Mouse (Mus musculus) lung, embryonic 14.5 days (tissue): ENCODE data around the gene Gmip. TPM values are rescaled to one million over a fixed set of nuclear protein-coding genes. Genes with fewer than 3 reads are reported as not detected.

Source experiments
- ATAC-seq: fragments of 200-750 bp; cut with Nextera tagmentation; 2 replicates; pipeline ENCODE4 v1.8.0; 2017; ENCODE audit warnings: mild to moderate bottlenecking, moderate TSS enrichment, moderate library complexity; ENCODE audit not compliant: insufficient read depth
- DNase-seq: peaks from one replicate; pipeline ENCODE4 v3.0.0-alpha.2; 2015
- H3K27ac ChIP-seq: fragments of 300-500 bp; sonication (generic); 2 replicates; pipeline ENCODE4 v1.5.1; 2014; ENCODE audit warnings: low read depth, mild to moderate bottlenecking, moderate library complexity
- H3K27me3 ChIP-seq: fragments of 300-500 bp; sonication (generic); 2 replicates; pipeline ENCODE4 v1.6.1; 2014; ENCODE audit warnings: low read length, control low read depth; ENCODE audit not compliant: insufficient read depth
- H3K36me3 ChIP-seq: fragments of 300-500 bp; sonication (generic); 2 replicates; pipeline ENCODE4 v1.6.1; 2014; ENCODE audit warnings: control low read depth; ENCODE audit not compliant: insufficient read depth
- H3K4me1 ChIP-seq: fragments of 300-500 bp; sonication (generic); 2 replicates; pipeline ENCODE4 v1.6.1; 2014; ENCODE audit warnings: antibody characterized with exemption, control low read depth; ENCODE audit not compliant: insufficient read depth
- H3K4me2 ChIP-seq: fragments of 300-500 bp; sonication (generic); 2 replicates; pipeline ENCODE4 v1.6.1; 2014; ENCODE audit warnings: mild to moderate bottlenecking
- H3K4me3 ChIP-seq: fragments of 300-500 bp; sonication (generic); 2 replicates; pipeline ENCODE4 v1.5.1; 2014; ENCODE audit warnings: low read depth, low read length
- H3K9ac ChIP-seq: fragments of 300-500 bp; sonication (generic); 2 replicates; pipeline ENCODE4 v1.6.1; 2014
- H3K9me3 ChIP-seq: fragments of 300-500 bp; sonication (generic); 2 replicates; pipeline ENCODE4 v1.6.1; 2016; ENCODE audit warnings: low read depth, low read length, control low read depth
- CTCF ChIP-seq: IDR thresholded peaks from 2 replicates; pipeline ENCODE4 v1.5.1; 2016; ENCODE audit warnings: antibody characterized with exemption, low read depth
- WGBS: fragments of 180-500 bp; shearing (Covaris S2); extraction: QIAGEN DNeasy Blood & Tissue Kit; methylation state at CpG from one replicate; pipeline ENCODE4 v1.1.7; 2014; 5-methylcytosine and 5-hydroxymethylcytosine counted together
- polyA plus RNA-seq: library from polyadenylated mRNA; unstranded; fragments of >200 nt; fragmentation: Nextera tagmentation; extraction: Ambion mirVana; gene quantifications from 2 replicates; pipeline ENCODE4 v1.2.1, GENCODE M21; 2014

Gene Gmip
- polyA plus RNA-seq, 1 experiment from 2014 or later, result 8.8 TPM

DNA sequence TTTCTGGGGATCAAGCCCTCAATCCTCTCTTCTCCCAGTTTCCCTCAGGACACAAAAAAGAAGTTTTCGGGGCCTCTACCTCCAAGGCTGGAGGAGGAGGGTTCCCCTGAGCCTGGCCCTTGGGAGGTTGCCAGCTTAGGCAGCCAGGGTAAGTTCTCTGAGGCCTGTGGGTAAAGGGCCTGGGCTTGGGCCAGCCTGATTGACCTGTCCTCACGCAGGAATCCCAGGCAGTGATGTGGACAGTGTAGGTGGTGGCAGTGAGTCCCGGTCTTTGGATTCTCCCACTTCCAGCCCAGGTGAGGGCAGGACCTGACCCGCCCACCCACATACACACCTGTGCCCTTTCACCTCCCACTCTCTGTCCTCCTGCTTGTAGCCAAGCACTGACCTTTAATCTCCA is 6.9 kb downstream of the Gmip start:
- no peak for TF ChIP-seq CTCF
- WGBS, result 92% methylated on average over 4 of the region's 4 CpGs
- Histone ChIP-seq H3K27me3 (no peaks in the 10 kb centered on the region), H3K9me3 (no peaks in the 10 kb centered on the region), H3K4me2 (no peak overlapping the region), H3K4me1 (no peaks in the 10 kb centered on the region), H3K27ac (no peak overlapping the region), H3K36me3 (peaks cover 45% of the 10 kb centered on the region; the same call in 1 of the 2 replicates), H3K4me3 (no peak overlapping the region), H3K9ac (no peak overlapping the region)
- no peak for DNase-seq
- no peak for ATAC-seq

DNA sequence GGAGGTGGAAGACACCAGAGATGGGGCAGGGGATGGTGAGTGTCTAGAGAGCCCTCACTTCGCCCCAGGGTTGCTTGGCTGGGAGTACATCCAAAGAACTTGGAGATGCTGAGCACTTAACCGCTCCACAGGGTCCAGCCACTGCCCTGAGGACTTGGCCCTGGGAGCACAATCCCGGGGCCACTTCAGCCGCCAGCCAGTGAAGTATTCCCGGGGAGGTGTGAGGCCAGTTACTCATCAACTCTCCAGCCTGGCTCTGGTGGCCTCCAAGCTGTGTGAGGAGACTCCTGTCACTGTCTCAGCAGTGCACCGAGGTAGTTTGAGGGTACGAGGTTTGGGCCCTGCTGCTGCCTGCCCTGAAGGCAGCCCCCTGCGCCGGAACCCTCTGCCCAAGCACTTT is 12.0 kb downstream of the Gmip start:
- Histone ChIP-seq H3K9ac (no peak overlapping the region), H3K4me1 (no peaks in the 10 kb centered on the region), H3K27me3 (no peaks in the 10 kb centered on the region), H3K4me3 (no peak overlapping the region), H3K4me2 (no peak overlapping the region), H3K9me3 (no peaks in the 10 kb centered on the region), H3K36me3 (peaks cover 40% of the 10 kb centered on the region; the same call in 1 of the 2 replicates), H3K27ac (no peak overlapping the region)
- 68% methylated on average over 9 of the region's 9 CpGs for WGBS
- ATAC-seq (no peak), DNase-seq (no peak)
- TF ChIP-seq CTCF, result no peak

DNA sequence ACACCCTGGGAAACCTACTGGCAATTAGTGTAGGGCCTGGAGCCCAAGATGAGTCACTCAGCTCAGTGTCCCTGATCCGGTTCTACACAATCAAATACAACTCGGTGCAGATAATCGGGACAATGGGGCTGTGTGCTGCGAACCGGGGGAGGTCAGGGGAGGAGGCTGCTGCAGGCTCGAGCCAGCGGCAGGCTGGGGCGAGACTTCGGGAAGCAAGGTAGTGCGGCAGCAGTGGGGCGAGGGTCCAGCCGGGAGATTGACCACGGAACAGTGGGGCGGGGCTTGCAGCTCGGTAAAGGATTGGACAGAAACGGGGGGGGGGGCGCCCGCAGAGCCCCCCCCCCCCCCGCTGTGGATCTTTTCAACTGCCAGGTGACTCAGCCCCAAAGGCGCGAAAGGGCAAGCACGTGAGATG is 13.5 kb downstream of the Gmip start:
- ATAC-seq (peak; percentile 42), DNase-seq (peak; percentile 58)
- H3K27me3 ChIP-seq, result no peaks in the 10 kb centered on the region
- H3K9ac ChIP-seq, result peak overlapping the region; percentile 65; the same call in 1 of the 2 replicates
- no peak overlapping the region for H3K27ac ChIP-seq
- no peaks in the 10 kb centered on the region for H3K4me1 ChIP-seq
- no peak for TF ChIP-seq CTCF
- peak overlapping the region; percentile 88 for H3K4me2 ChIP-seq
- peak overlapping the region; percentile 57 for H3K4me3 ChIP-seq
- H3K9me3 ChIP-seq, result no peaks in the 10 kb centered on the region
- H3K36me3 ChIP-seq, result peaks cover 36% of the 10 kb centered on the region; the same call in 1 of the 2 replicates
- 4% methylated on average over 16 of the region's 22 CpGs for WGBS

DNA sequence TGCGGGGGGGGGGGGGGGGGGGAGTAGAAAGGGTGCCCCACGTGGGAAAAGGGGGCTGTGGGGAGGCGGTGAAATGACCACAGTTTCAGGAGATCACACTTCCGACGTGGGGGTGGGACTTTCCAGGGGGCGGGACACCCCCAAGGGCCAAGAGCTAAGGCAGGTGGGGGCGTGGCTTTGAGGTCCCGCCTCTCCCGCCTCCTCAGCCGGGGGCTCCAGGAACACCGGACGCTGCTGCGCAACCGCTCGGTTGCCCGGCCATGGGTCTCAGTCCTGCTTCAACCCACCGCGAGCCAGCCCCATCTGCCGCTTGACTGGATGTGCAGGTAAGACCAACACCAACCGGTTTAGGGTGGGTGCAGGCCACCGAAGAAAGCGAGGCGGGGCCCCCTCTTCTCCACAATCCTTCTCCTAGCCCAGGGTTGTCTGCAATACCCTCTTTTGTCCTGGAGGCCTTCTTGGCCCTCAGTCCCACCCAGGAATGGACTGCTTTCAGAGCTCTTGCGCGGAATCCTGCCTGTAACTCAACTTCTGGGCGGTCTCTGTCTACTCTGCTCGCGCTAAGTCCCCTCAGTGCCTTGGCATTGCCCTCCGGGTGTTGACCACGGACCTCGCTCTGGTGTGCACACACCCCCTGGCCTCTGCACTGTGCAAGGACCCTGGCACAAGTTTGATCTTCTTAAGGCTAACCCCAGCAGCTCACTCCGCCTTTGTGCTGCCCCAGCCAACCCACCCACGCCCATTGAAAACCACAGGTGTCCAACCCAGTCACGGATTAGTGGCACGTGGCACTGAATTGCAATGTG is 14.1 kb downstream of the Gmip start, which contains the start of gene Lpar2:
Gene Lpar2, plus strand, starts transcription at position 44 of the 806 bp plus-strand sequence.
- H3K36me3 ChIP-seq, result peaks cover 31% of the 10 kb centered on the region; the same call in 1 of the 2 replicates
- 1% methylated on average over 29 of the region's 35 CpGs for WGBS
- peak; percentile 83 for ATAC-seq
- H3K4me1 ChIP-seq, result no peaks in the 10 kb centered on the region
- peak within 1 kb of the TSS; percentile 57 for H3K4me3 ChIP-seq
- peak; percentile 88 for DNase-seq
- peak within 1 kb of the TSS; percentile 80 for H3K27ac ChIP-seq
- TF ChIP-seq CTCF, result no peak
- peak within 1 kb of the TSS; percentile 88 for H3K4me2 ChIP-seq
- H3K9me3 ChIP-seq, result no peaks in the 10 kb centered on the region
- no peaks in the 10 kb centered on the region for H3K27me3 ChIP-seq
- H3K9ac ChIP-seq, result peak within 1 kb of the TSS; percentile 65

DNA sequence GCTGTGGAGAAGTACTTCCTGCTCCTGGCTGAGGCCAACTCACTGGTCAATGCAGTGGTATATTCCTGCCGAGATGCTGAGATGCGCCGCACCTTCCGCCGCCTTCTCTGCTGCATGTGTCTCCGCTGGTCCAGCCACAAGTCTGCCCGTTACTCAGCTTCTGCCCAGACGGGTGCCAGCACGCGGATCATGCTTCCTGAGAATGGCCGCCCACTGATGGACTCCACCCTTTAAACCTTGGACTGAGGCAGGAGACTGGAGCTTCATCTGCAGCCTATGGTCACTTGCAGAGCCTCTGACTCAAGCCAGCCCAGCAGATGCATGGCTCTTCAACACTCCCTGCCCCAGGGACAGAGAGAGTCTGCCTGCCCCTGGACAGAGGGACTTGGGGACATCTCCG is 17.9 kb downstream of the Gmip start:
- no peak overlapping the region for H3K4me2 ChIP-seq
- DNase-seq (no peak), ATAC-seq (no peak)
- no peak overlapping the region for H3K4me3 ChIP-seq
- peaks cover 19% of the 10 kb centered on the region; the same call in 1 of the 2 replicates for H3K36me3 ChIP-seq
- no peaks in the 10 kb centered on the region for H3K9me3 ChIP-seq
- TF ChIP-seq CTCF, result no peak
- WGBS, result 91% methylated on average over 12 of the region's 12 CpGs
- no peaks in the 10 kb centered on the region for H3K27me3 ChIP-seq
- H3K4me1 ChIP-seq, result no peaks in the 10 kb centered on the region
- no peak overlapping the region for H3K27ac ChIP-seq
- H3K9ac ChIP-seq, result no peak overlapping the region

DNA sequence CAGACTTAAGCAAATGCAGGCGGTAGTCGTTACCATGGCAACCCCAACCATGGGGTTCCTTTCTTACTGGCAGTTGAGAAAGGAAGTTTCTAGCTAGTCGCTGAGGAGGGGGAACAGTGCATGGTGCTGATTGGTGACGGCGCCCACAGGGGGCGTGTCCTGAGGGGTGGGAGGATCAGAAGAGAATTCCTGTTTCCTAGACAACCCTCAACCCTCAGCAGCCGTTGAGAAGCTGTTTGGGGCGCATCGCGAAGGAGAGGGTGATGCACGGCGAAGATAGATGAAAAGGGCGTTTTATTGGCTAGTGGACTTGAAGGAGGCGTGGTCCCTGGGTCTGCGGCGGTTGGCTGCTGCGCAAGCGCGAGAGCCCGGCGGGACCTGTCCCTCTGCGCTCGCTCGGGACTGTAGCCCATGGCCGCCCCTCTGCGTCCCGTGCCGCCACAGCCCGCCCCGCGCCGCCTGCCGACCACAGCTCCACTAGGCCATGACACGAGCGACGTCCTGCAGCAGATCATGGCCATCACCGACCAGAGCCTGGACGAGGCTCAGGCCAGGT is 23.9 kb downstream of the Gmip start, which contains the start of gene Pbx4:
Gene Pbx4, plus strand, starts transcription at position 194 of the 556 bp plus-strand sequence.
- Histone ChIP-seq H3K4me1 (no peaks in the 10 kb centered on the region), H3K27me3 (no peaks in the 10 kb centered on the region), H3K9ac (peak within 1 kb of the TSS; percentile 54), H3K36me3 (no peaks in the 10 kb centered on the region), H3K9me3 (no peaks in the 10 kb centered on the region), H3K4me2 (peak within 1 kb of the TSS; percentile 94), H3K27ac (0 out of 2 replicates have a peak within 1 kb of the TSS, but pooled peaks have one; percentile 3), H3K4me3 (peak within 1 kb of the TSS; percentile 51)
- ATAC-seq, result peak; percentile 98
- peak; percentile 96 for DNase-seq
- under 1% methylated on average over 38 of the region's 38 CpGs for WGBS
- peak; percentile 35 for TF ChIP-seq CTCF

DNA sequence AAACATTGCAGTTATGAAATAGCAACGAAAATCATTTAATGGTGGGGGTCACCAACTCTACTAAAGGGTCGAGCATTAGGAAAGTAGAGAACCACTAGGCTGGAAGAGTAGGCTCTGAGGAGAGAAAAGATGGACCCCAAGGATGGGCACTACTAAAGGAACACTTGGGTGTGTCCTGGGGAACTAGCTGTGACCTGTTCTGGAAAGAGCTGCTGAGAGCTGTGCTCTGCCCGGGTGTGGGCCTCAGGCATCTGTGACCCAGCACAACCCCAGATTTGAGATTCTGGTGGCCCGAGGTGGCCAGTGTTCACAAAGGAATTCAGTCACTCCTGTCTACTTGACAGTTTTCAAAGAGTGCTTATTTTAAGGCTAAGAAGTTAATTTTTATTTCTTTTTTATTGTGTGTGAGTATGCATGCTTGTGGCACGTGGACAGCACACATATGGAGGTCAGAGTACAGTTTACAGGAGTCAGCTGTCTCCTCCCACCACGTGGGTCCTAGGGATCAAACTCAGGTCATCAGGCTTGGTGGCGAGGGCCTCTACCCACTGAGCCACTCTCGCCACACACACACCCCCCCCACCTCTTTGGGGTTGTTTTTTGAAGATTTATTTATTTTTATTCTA is 28.7 kb downstream of the Gmip start:
- no peaks in the 10 kb centered on the region for H3K4me1 ChIP-seq
- H3K4me2 ChIP-seq, result no peak overlapping the region
- no peak overlapping the region for H3K4me3 ChIP-seq
- H3K9ac ChIP-seq, result no peak overlapping the region
- TF ChIP-seq CTCF, result no peak
- WGBS, result 53% methylated on average over 8 of the region's 8 CpGs
- no peaks in the 10 kb centered on the region for H3K9me3 ChIP-seq
- DNase-seq (no peak), ATAC-seq (no peak)
- H3K36me3 ChIP-seq, result no peaks in the 10 kb centered on the region
- no peak overlapping the region for H3K27ac ChIP-seq
- no peaks in the 10 kb centered on the region for H3K27me3 ChIP-seq
